Mouse (Mus musculus) liver, adult 2 months (tissue): ENCODE results near the gene Gm17622. TPM values are rescaled to one million over a fixed set of nuclear protein-coding genes. Genes with fewer than 3 reads are reported as not detected.
A peak's percentile ranks its signal among the peaks of the same experiment; 100 is the strongest.

ENCODE experiments used
- DNase-seq: peaks from one replicate; pipeline ENCODE4 v3.0.0-alpha.2; 2011; ENCODE audit warnings: low read depth, low spot score; ENCODE audit errors: extremely low read depth
- H3K27ac ChIP-seq: fragments of 200-500 bp; replicated peaks from 2 replicates; pipeline ENCODE4 v1.5.1; 2012; ENCODE audit warnings: low read depth, mild to moderate bottlenecking, control low read depth, inconsistent platforms, low read length; ENCODE audit not compliant: insufficient read depth
- H3K27me3 ChIP-seq: fragments of 200-500 bp; 2 replicates; pipeline ENCODE4 v1.6.1; 2012; ENCODE audit warnings: mild to moderate bottlenecking, moderate library complexity, low read length, inconsistent platforms; ENCODE audit not compliant: control insufficient read depth, insufficient read depth
- H3K36me3 ChIP-seq: fragments of 200-500 bp; 2 replicates; pipeline ENCODE4 v1.6.1; 2012; ENCODE audit warnings: low read length, inconsistent platforms; ENCODE audit not compliant: control insufficient read depth, insufficient read depth
- H3K4me1 ChIP-seq: fragments of 200-500 bp; 2 replicates; pipeline ENCODE4 v1.6.1; 2011; ENCODE audit warnings: low read length; ENCODE audit not compliant: control insufficient read depth, insufficient read depth
- H3K4me3 ChIP-seq: fragments of 200-500 bp; 2 replicates; pipeline ENCODE4 v1.5.1; 2011; ENCODE audit warnings: low read depth, mild to moderate bottlenecking, control low read depth, low read length, moderate library complexity; ENCODE audit not compliant: insufficient read depth
- H3K79me2 ChIP-seq: fragments of 200-500 bp; 2 replicates; pipeline ENCODE4 v1.6.1; 2012; ENCODE audit warnings: inconsistent platforms, mild to moderate bottlenecking, low read length, moderate library complexity; ENCODE audit not compliant: control insufficient read depth, insufficient read depth
- H3K9ac ChIP-seq: fragments of 200-500 bp; 2 replicates; pipeline ENCODE4 v1.6.1; 2012; ENCODE audit warnings: low read depth, mild to moderate bottlenecking, control low read depth, inconsistent platforms, low read length
- CTCF ChIP-seq: fragments of 200-500 bp; IDR thresholded peaks from 2 replicates; pipeline ENCODE4 v1.5.1; 2011; ENCODE audit warnings: low read depth, low read length, control low read depth
- POLR2A ChIP-seq: fragments of 200-500 bp; IDR thresholded peaks from 2 replicates; pipeline ENCODE4 v1.6.1; 2011; ENCODE audit warnings: low read length, control low read depth; ENCODE audit not compliant: insufficient read depth; ENCODE audit errors: extremely low read depth
- WGBS: fragments of 180-500 bp; shearing (Covaris S2); methylation state at CpG from one replicate; pipeline ENCODE4 v1.1.7; 2018; 5-methylcytosine and 5-hydroxymethylcytosine counted together
- polyA plus RNA-seq: library from polyadenylated mRNA; depleted of rRNA; stranded (reverse); fragments of >200 nt; gene quantifications from 2 replicates; pipeline ENCODE4 v1.2.3, GENCODE M21; 2012
- total RNA-seq: library from RNA; depleted of rRNA; stranded (reverse); fragments of >200 nt; gene quantifications from 2 replicates; pipeline ENCODE4 v1.2.3, GENCODE M21; 2014

Gm17622 gene
- total and polyA plus RNA-seq, 2 experiments: not detected

DNA sequence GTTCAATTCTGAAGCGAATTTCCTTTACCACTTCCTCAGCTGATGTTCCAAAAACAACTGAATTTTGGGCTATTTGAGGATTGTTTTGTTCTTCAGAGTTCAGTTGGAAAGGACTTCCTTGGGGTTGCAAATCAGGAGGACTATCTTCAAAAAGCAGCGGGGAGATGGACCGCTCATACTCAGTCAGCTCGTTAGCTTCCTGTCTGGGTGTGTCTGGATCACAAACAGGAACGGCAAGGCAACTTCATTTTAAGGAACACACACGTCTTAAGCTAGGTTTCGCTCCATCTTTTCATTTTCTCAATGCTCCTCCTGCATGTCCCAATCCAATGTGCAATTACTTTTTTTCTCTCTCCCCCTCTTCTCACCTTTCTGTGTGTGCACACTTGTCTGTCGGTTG lies 6.1 kb downstream of the Gm17622 start:
- peaks cover 6% of the 10 kb centered on the region for H3K4me1 ChIP-seq
- no peak overlapping the region for H3K9ac ChIP-seq
- H3K36me3 ChIP-seq: peaks cover 8% of the 10 kb centered on the region; the same call in 1 of the 2 replicates
- 82% methylated on average over 8 of the region's 8 CpGs for WGBS
- H3K27me3 ChIP-seq: no peaks in the 10 kb centered on the region
- no peaks in the 10 kb centered on the region for H3K79me2 ChIP-seq
- no peak for DNase-seq
- no peak overlapping the region for H3K4me3 ChIP-seq
- TF ChIP-seq POLR2A: no peak
- no peak for TF ChIP-seq CTCF
- H3K27ac ChIP-seq: no peak overlapping the region

DNA sequence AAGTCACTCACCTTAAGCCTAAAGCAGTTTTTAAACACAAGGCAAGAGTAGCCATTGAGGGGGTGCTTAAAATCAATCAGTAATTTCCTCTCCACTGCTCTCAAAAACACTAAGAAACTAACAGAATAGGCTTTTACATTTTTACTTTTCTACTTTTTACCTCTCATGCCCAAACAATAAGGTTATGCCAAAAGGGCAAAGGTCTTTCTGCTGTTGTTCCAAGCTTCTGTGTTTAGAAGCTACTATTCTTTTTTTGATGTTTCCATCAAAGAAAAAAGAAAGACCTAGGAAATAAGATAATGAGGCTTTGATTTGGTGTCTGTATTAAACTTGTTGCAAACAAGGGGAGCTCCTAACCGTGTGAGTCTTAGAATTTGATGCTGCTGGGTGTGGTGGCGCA lies 9.4 kb downstream of the Gm17622 start:
- WGBS: 75% methylated on average over 2 of the region's 2 CpGs
- Histone ChIP-seq H3K4me1 (peaks cover 6% of the 10 kb centered on the region), H3K27ac (peak overlapping the region; percentile 65), H3K27me3 (no peaks in the 10 kb centered on the region), H3K79me2 (no peaks in the 10 kb centered on the region), H3K36me3 (peaks cover 10% of the 10 kb centered on the region; the same call in 1 of the 2 replicates), H3K4me3 (no peak overlapping the region), H3K9ac (no peak overlapping the region)
- DNase-seq: peak; percentile 85
- no peak for TF ChIP-seq CTCF
- no peak for TF ChIP-seq POLR2A

DNA sequence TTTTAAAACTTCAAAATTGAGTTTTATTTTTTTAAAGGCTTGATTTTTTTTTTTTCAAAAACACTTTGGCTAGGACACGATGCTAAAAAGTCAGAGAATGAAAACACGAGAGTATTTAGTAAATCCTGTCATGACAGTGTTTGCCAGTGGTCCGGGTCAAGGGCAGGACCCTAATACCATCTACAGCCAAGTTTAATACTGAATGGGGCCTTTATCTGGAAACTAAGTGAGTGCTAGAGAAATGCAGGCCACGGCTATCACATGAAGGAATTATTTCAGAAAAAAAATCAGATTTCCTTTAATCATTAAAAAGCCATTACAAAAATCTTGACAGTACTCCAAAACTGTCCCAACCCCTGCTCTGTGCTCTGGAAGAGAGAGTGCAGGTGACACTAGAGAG lies 15.1 kb downstream of the Gm17622 start:
- H3K27me3 ChIP-seq: no peaks in the 10 kb centered on the region
- no peak overlapping the region for H3K27ac ChIP-seq
- no peaks in the 10 kb centered on the region for H3K4me1 ChIP-seq
- no peak for TF ChIP-seq CTCF
- no peak for TF ChIP-seq POLR2A
- DNase-seq: peak; percentile 24
- 51% methylated on average over 4 of the region's 4 CpGs for WGBS
- no peaks in the 10 kb centered on the region for H3K79me2 ChIP-seq
- no peak overlapping the region for H3K4me3 ChIP-seq
- 0 out of 2 replicates have a peak, but pooled peaks cover 7% of the 10 kb centered on the region for H3K36me3 ChIP-seq
- no peak overlapping the region for H3K9ac ChIP-seq

DNA sequence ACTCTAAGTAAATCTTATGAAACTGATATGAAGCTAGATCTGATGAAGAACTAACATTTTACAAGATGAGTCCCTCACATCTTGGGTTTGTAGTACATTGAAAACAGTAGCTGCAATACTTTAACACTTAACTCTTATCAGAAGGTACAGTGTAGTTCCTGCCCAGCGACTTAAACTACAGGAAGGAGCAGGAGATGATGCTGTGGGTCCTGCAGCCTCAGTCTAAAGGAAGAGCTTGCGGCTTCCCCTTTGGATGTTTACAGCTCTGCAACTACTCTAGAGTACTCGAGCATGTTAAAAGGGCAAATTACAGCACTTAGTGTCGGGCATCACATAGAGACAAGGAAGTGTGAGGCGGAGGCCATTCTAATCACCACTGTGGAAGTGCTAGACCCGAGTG lies 15.8 kb downstream of the Gm17622 start:
- Histone ChIP-seq H3K27ac (no peak overlapping the region), H3K27me3 (no peaks in the 10 kb centered on the region), H3K4me1 (no peaks in the 10 kb centered on the region), H3K36me3 (0 out of 2 replicates have a peak, but pooled peaks cover 7% of the 10 kb centered on the region), H3K4me3 (no peak overlapping the region), H3K9ac (no peak overlapping the region), H3K79me2 (no peaks in the 10 kb centered on the region)
- no peak for DNase-seq
- TF ChIP-seq CTCF: no peak
- TF ChIP-seq POLR2A: no peak
- WGBS: 75% methylated on average over 6 of the region's 6 CpGs

DNA sequence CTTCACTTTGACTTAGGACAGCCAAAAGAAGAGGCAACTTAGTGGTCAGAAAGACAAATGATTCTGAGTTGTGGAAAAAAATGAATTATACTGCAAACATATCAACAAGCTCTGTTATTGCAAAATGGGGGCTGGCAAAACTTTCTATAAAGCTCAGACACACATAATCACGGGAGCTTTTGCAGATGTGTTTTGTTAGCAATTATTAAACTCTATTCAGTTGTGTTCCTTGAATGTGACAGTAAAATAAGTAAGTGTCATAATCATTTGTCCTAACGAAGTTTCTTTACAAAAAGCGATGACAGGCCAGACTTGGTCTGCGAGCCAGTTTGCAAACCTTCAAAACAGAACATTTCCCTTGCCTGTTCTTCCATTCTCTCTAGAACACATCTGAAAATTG lies 17.0 kb downstream of the Gm17622 start:
- no peak for DNase-seq
- H3K9ac ChIP-seq: no peak overlapping the region
- no peaks in the 10 kb centered on the region for H3K4me1 ChIP-seq
- WGBS: 93% methylated on average over 4 of the region's 4 CpGs
- H3K27me3 ChIP-seq: no peaks in the 10 kb centered on the region
- no peak overlapping the region for H3K4me3 ChIP-seq
- no peaks in the 10 kb centered on the region for H3K79me2 ChIP-seq
- no peak overlapping the region for H3K27ac ChIP-seq
- TF ChIP-seq POLR2A: no peak
- no peak for TF ChIP-seq CTCF
- H3K36me3 ChIP-seq: 0 out of 2 replicates have a peak, but pooled peaks cover 7% of the 10 kb centered on the region

DNA sequence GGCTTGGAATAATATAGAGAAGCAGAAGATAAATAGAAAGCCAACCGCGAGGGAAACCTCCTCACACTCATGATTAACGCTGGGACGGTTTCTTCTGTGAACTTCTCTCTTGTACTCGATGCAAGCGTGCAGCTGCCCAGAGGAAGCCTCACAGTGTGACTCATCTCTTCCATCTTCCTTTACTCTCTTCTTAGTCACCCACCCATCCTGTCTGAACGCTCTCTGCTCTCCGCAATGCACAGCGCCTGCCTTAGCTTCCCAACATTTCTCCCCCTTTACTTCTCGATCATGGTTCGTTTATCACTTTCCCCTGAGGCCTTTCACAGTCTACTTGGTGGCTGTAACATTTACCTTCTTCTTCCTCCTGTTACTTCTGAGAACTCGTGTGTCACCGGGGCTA lies 20.1 kb downstream of the Gm17622 start:
- Histone ChIP-seq H3K4me1 (no peaks in the 10 kb centered on the region), H3K27me3 (no peaks in the 10 kb centered on the region), H3K4me3 (no peak overlapping the region), H3K9ac (no peak overlapping the region), H3K36me3 (peaks cover 8% of the 10 kb centered on the region; the same call in 1 of the 2 replicates), H3K27ac (no peak overlapping the region), H3K79me2 (no peaks in the 10 kb centered on the region)
- 81% methylated on average over 13 of the region's 13 CpGs for WGBS
- no peak for DNase-seq
- TF ChIP-seq POLR2A (no peak), CTCF (no peak)
